Mouse (Mus musculus) CH12.LX (cell line): Measurements from ENCODE around the gene Pus3. TPM values are rescaled to one million over a fixed set of nuclear protein-coding genes. Genes with fewer than 3 reads are reported as not detected.

Experiments used
- DNase-seq: peaks from one replicate; pipeline ENCODE4 v3.0.0-alpha.2; 2013; ENCODE audit errors: extremely low read depth
- H3K27ac ChIP-seq: 2 replicates; pipeline ENCODE4 v1.5.1; 2012; ENCODE audit warnings: low read depth, mild to moderate bottlenecking, control low read depth, moderate library complexity; ENCODE audit not compliant: insufficient read depth
- H3K27me3 ChIP-seq: replicated peaks from 2 replicates; pipeline ENCODE3; 2012; ENCODE audit warnings: inconsistent platforms
- H3K36me3 ChIP-seq, 2 experiments: replicated peaks in 1 of 2; 2 replicates each; pipeline versions ENCODE3 to v1.6.1; 2012; ENCODE audit warnings: inconsistent platforms in 1 of 2, low read length in 1 of 2, mild to moderate bottlenecking in 1 of 2, mixed read lengths in 1 of 2, moderate library complexity in 1 of 2; ENCODE audit not compliant: control insufficient read depth in 1 of 2, insufficient read depth in 1 of 2
- H3K4me1 ChIP-seq, 2 experiments: 2 replicates each; pipeline ENCODE4 v1.6.1; 2012; ENCODE audit warnings: inconsistent platforms in 1 of 2, moderate library complexity in 1 of 2; ENCODE audit not compliant: insufficient read depth in 2 of 2, control insufficient read depth in 1 of 2
- H3K4me2 ChIP-seq: 2 replicates; pipeline ENCODE4 v1.6.1; 2012; ENCODE audit warnings: low read depth, mild to moderate bottlenecking, control low read depth; ENCODE audit not compliant: poor library complexity, insufficient read depth, severe bottlenecking
- H3K4me3 ChIP-seq, 3 experiments: fragments of 150-350 bp in 1 of 3; sonication (generic) in 1 of 3; replicated peaks in 1 of 3; 2 replicates each; pipeline versions ENCODE3 to v1.5.1; 2011 to 2012; ENCODE audit warnings: low read depth in 2 of 3, low read length in 2 of 3, mild to moderate bottlenecking in 2 of 3, moderate library complexity in 2 of 3, control low read depth in 1 of 3, improper control_type of control experiment in 1 of 3, inconsistent platforms in 1 of 3, mixed read lengths in 1 of 3; ENCODE audit not compliant: poor library complexity in 1 of 3
- H3K79me2 ChIP-seq: replicated peaks from 2 replicates; pipeline ENCODE4 v1.6.1; 2012; ENCODE audit warnings: mild to moderate bottlenecking, moderate library complexity; ENCODE audit not compliant: control insufficient read depth, poor library complexity, insufficient read depth, severe bottlenecking; ENCODE audit errors: extremely low read depth
- H3K9ac ChIP-seq: 2 replicates; pipeline ENCODE4 v1.6.1; 2012; ENCODE audit warnings: low read depth, mild to moderate bottlenecking, control low read depth, moderate library complexity; ENCODE audit not compliant: insufficient read depth
- H3K9me3 ChIP-seq: replicated peaks from 2 replicates; pipeline ENCODE3; 2012; ENCODE audit warnings: low read length, inconsistent platforms, mixed read lengths
- BHLHE40 ChIP-seq: IDR thresholded peaks from 2 replicates; pipeline ENCODE4 v1.6.1; 2011; ENCODE audit warnings: mild to moderate bottlenecking, low read depth, low read length, improper control_type of control experiment
- CHD1 ChIP-seq: IDR thresholded peaks from 2 replicates; pipeline ENCODE4 v1.6.1; 2012; ENCODE audit warnings: low read depth, low read length, improper control_type of control experiment, inconsistent platforms
- CHD2 ChIP-seq: IDR thresholded peaks from 2 replicates; pipeline ENCODE4 v1.6.1; 2011; ENCODE audit warnings: low read length, improper control_type of control experiment
- CTCF ChIP-seq, 2 experiments: IDR thresholded peaks in 1 of 2; conservative IDR thresholded peaks in 1 of 2; 2 replicates each; pipeline ENCODE4 v1.5.1; 2011 to 2012; ENCODE audit warnings: low read depth in 2 of 2, low read length in 2 of 2, improper control_type of control experiment in 1 of 2, inconsistent platforms in 1 of 2, mild to moderate bottlenecking in 1 of 2, moderate library complexity in 1 of 2
- ELF1 ChIP-seq: IDR thresholded peaks from 2 replicates; pipeline ENCODE4 v1.6.1; 2014; ENCODE audit warnings: low read depth, mild to moderate bottlenecking, inconsistent platforms, low read length, improper control_type of control experiment
- EP300 ChIP-seq: IDR thresholded peaks from 2 replicates; pipeline ENCODE4 v1.6.1; 2011; ENCODE audit warnings: low read length, improper control_type of control experiment
- ETS1 ChIP-seq: conservative IDR thresholded peaks from 2 replicates; pipeline ENCODE4 v1.6.1; 2012; ENCODE audit warnings: low read depth, mild to moderate bottlenecking, inconsistent platforms, low read length, improper control_type of control experiment, moderate library complexity
- HCFC1 ChIP-seq: IDR thresholded peaks from 2 replicates; pipeline ENCODE4 v1.6.1; 2012; ENCODE audit warnings: low read depth, mild to moderate bottlenecking, inconsistent platforms, low read length, improper control_type of control experiment
- IRF4 ChIP-seq: IDR thresholded peaks from 2 replicates; pipeline ENCODE4 v1.6.1; 2014; ENCODE audit warnings: low read depth, mild to moderate bottlenecking, inconsistent platforms, low read length, improper control_type of control experiment
- JUN ChIP-seq: IDR thresholded peaks from 2 replicates; pipeline ENCODE4 v1.6.1; 2011; ENCODE audit warnings: low read depth, mild to moderate bottlenecking, low read length, improper control_type of control experiment, moderate library complexity; ENCODE audit not compliant: insufficient read depth
- JUND ChIP-seq: conservative IDR thresholded peaks from 2 replicates; pipeline ENCODE4 v1.6.1; 2011; ENCODE audit warnings: low read depth, low read length, improper control_type of control experiment
- MAFK ChIP-seq: IDR thresholded peaks from 2 replicates; pipeline ENCODE4 v1.6.1; 2011; ENCODE audit warnings: low read length, improper control_type of control experiment; ENCODE audit not compliant: insufficient replicate concordance
- MAX ChIP-seq: IDR thresholded peaks from 2 replicates; pipeline ENCODE4 v1.6.1; 2011; ENCODE audit warnings: low read length, improper control_type of control experiment
- MAZ ChIP-seq: IDR thresholded peaks from 2 replicates; pipeline ENCODE4 v1.6.1; 2012; ENCODE audit warnings: low read depth, mild to moderate bottlenecking, inconsistent platforms, low read length, improper control_type of control experiment, moderate library complexity
- MEF2A ChIP-seq: IDR thresholded peaks from 2 replicates; pipeline ENCODE4 v1.6.1; 2014; ENCODE audit warnings: low read depth, mild to moderate bottlenecking, inconsistent platforms, low read length, improper control_type of control experiment, borderline replicate concordance
- MXI1 ChIP-seq: IDR thresholded peaks from 2 replicates; pipeline ENCODE4 v1.6.1; 2011; ENCODE audit warnings: mild to moderate bottlenecking, low read depth, low read length, improper control_type of control experiment
- MYC ChIP-seq: IDR thresholded peaks from 2 replicates; pipeline ENCODE4 v1.6.1; 2011; ENCODE audit warnings: low read depth, mild to moderate bottlenecking, improper control_type of control experiment, low read length
- NELFE ChIP-seq: IDR thresholded peaks from 2 replicates; pipeline ENCODE4 v1.6.1; 2011; ENCODE audit warnings: low read depth, low read length, improper control_type of control experiment
- NRF1 ChIP-seq: IDR thresholded peaks from 2 replicates; pipeline ENCODE4 v1.6.1; 2014; ENCODE audit warnings: low read depth, mild to moderate bottlenecking, inconsistent platforms, low read length, improper control_type of control experiment, moderate library complexity
- PAX5 ChIP-seq: IDR thresholded peaks from 2 replicates; pipeline ENCODE4 v1.6.1; 2012; ENCODE audit warnings: low read length, inconsistent platforms, mixed read lengths
- POLR2A ChIP-seq: IDR thresholded peaks from 2 replicates; pipeline ENCODE4 v1.6.1; 2011; ENCODE audit warnings: low read depth, mild to moderate bottlenecking, improper control_type of control experiment, low read length
- RCOR1 ChIP-seq: conservative IDR thresholded peaks from 2 replicates; pipeline ENCODE4 v1.6.1; 2012; ENCODE audit warnings: low read depth, mild to moderate bottlenecking, inconsistent platforms, low read length, improper control_type of control experiment
- SMC3 ChIP-seq: IDR thresholded peaks from 2 replicates; pipeline ENCODE4 v1.6.1; 2011; ENCODE audit warnings: low read depth, low read length, improper control_type of control experiment
- TBP ChIP-seq: conservative IDR thresholded peaks from 2 replicates; pipeline ENCODE4 v1.6.1; 2011; ENCODE audit warnings: low read depth, low read length, improper control_type of control experiment
- TCF12 ChIP-seq: IDR thresholded peaks from 2 replicates; pipeline ENCODE4 v1.6.1; 2014; ENCODE audit warnings: low read depth, mild to moderate bottlenecking, inconsistent platforms, low read length, improper control_type of control experiment
- UBTF ChIP-seq: IDR thresholded peaks from 2 replicates; pipeline ENCODE4 v1.6.1; 2012; ENCODE audit warnings: low read depth, mild to moderate bottlenecking, inconsistent platforms, low read length, improper control_type of control experiment, moderate library complexity
- USF2 ChIP-seq: conservative IDR thresholded peaks from 2 replicates; pipeline ENCODE4 v1.6.1; 2011; ENCODE audit warnings: low read depth, low read length, improper control_type of control experiment
- ZKSCAN1 ChIP-seq: IDR thresholded peaks from 2 replicates; pipeline ENCODE4 v1.6.1; 2012; ENCODE audit warnings: low read depth, inconsistent platforms, low read length, improper control_type of control experiment, borderline replicate concordance
- ZMIZ1 ChIP-seq: IDR thresholded peaks from 2 replicates; pipeline ENCODE4 v1.6.1; 2012; ENCODE audit warnings: low read depth, mild to moderate bottlenecking, inconsistent platforms, low read length, improper control_type of control experiment
- dilution Hi-C: fragments of 300-500 bp; cut with MboI; formaldehyde crosslinking; loops from 2 replicates; pipeline ENCODE4 v1.14.3; 2020; ENCODE audit warnings: low sequenced_read_pairs; ENCODE audit not compliant: extremely low pct_unique_long_range_greater_than_20kb, extremely low pct_ligation_motif_present
- in situ Hi-C: fragments of 300-500 bp; cut with MboI; formaldehyde crosslinking; loops from 3 replicates; pipeline ENCODE4 v1.14.3; 2019; ENCODE audit warnings: low sequenced_read_pairs, low pct_ligation_motif_present, low pct_unique_long_range_greater_than_20kb, mixed read lengths
- polyA plus RNA-seq: library from polyadenylated mRNA; unstranded; fragments of >175 nt; gene quantifications from 2 replicates; pipeline ENCODE4 v1.2.1, GENCODE M21; 2012; ENCODE audit warnings: low read depth; ENCODE audit not compliant: insufficient read length
- total RNA-seq, 2 experiments: library from RNA; depleted of rRNA; stranded (reverse); fragments of 300-350 nt in 1 of 2; fragments of >200 nt in 1 of 2; gene quantifications; 2 replicates each; pipeline ENCODE4 v1.2.3; 2012 to 2014

Gene Pus3
- total and polyA plus RNA-seq, 3 experiments, result 18.0 to 40.8 (median 21.8) TPM

DNA sequence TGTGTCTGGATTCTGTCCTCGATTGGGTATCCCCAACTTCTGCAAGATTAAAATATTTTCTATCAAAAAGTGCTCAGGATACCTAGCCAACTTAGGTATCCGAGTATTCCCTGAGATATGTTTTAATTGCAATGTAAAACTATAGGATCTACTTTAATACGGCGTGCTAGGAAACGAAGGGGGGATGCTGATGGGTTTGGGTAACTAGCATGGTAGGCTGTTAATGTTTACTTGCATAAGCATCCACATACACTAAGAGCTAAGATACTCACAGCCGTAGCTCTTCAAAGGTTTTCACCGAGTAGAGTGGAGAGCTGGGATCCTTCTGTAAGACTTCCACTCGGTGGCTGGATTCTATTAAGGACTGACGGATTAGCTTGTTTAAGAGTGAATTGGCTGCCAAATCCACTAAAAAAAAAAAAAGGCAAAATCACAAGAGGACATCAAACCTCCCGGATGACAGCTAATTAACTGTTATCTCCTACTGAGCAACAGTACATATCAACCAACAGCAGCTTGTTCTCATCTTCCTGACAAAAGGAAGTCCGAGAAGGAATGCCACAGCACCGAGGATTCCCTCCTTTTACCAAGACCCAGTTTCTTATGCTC, 1.8 kb upstream of the Pus3 start:
- Histone ChIP-seq H3K36me3 (peaks cover 6 to 8% of the 10 kb centered on the region in 2 experiments), H3K4me3 (no peak overlapping the region), H3K4me2 (no peak overlapping the region), H3K27me3 (peaks cover 55% of the 10 kb centered on the region), H3K27ac (no peak overlapping the region), H3K9me3 (no peaks in the 10 kb centered on the region), H3K79me2 (peaks cover 21% of the 10 kb centered on the region), H3K4me1 (peaks cover 1 to 18% of the 10 kb centered on the region in 2 experiments; a peak in 2 of 4 replicates), H3K9ac (no peak overlapping the region)
- TF ChIP-seq MAFK, result no peak
- TF ChIP-seq CHD2, result no peak
- no peak for TF ChIP-seq POLR2A
- TF ChIP-seq ZKSCAN1, result no peak
- TF ChIP-seq HCFC1, result no peak
- no peak for TF ChIP-seq JUND
- no peak for TF ChIP-seq IRF4
- TF ChIP-seq TBP, result no peak
- no peak for TF ChIP-seq MAZ
- in situ Hi-C loops, result no loop called here
- DNase-seq, result no peak
- dilution Hi-C loops, result no loop called here

GRCm38 (mm10) chr9:35559009-35559890, 855 bp downstream of the Pus3 start:
- Histone ChIP-seq H3K9ac (peak overlapping the region; percentile 97), H3K27ac (0 out of 2 replicates have a peak overlapping the region, but pooled peaks have one; percentile 33), H3K4me1 (peaks cover 4 to 39% of the 10 kb centered on the region in 2 experiments; a peak in 2 of 4 replicates), H3K4me2 (peak overlapping the region; percentile 94), H3K36me3 (peaks cover 9 to 21% of the 10 kb centered on the region in 2 experiments), H3K27me3 (peaks cover 39% of the 10 kb centered on the region), H3K4me3 (peak overlapping the region; percentile 70 to 87 (median 85)), H3K79me2 (peaks cover 35% of the 10 kb centered on the region), H3K9me3 (no peaks in the 10 kb centered on the region)
- in situ Hi-C loops, result no loop called here
- peak; percentile 93 for DNase-seq
- dilution Hi-C loops, result no loop called here
- TF ChIP-seq JUN (no peak), TCF12 (peak; percentile 42; the same call in 1 of the 2 replicates), MAZ (no peak), ETS1 (no peak), MAX (peak; percentile 86), TBP (peak; percentile 87), MAFK (no peak), CHD2 (no peak), USF2 (no peak), BHLHE40 (no peak), CTCF (conservative IDR thresholded peaks at IDR 0.05 in 1 of 2, IDR thresholded peaks at IDR 0.05 in 1 of 2; ENCODE audit: low read depth in 2 of 2, low read length in 2 of 2) (no peak), ZMIZ1 (no peak; the same call in 1 of the 2 replicates), SMC3 (no peak), MXI1 (peak; percentile 85), NELFE (peak; percentile 77; the same call in 1 of the 2 replicates), MEF2A (no peak), PAX5 (no peak), CHD1 (0 out of 2 replicates have a peak, but pooled peaks have one; percentile 35), ZKSCAN1 (no peak), EP300 (no peak), UBTF (no peak), RCOR1 (0 out of 2 replicates have a peak, but pooled peaks have one; percentile 18), NRF1 (peak; percentile 95), IRF4 (no peak), ELF1 (peak; percentile 93), MYC (peak; percentile 96), HCFC1 (peak; percentile 98)
